Mouse (Mus musculus) stomach, embryonic 16.5 days (tissue): ENCODE results near the gene Itga8. TPM values are rescaled to one million over a fixed set of nuclear protein-coding genes. Genes with fewer than 3 reads are reported as not detected.

Experiments
- ATAC-seq: fragments of 200-750 bp; cut with Nextera tagmentation; 2 replicates; pipeline ENCODE4 v1.8.0; 2017; ENCODE audit warnings: moderate number of reproducible peaks, moderate TSS enrichment; ENCODE audit not compliant: insufficient read depth, low FRiP score
- H3K27ac ChIP-seq: fragments of 300-500 bp; sonication (generic); 2 replicates; pipeline ENCODE4 v1.5.1; 2014; ENCODE audit warnings: low read length
- H3K27me3 ChIP-seq: fragments of 300-500 bp; sonication (generic); 2 replicates; pipeline ENCODE4 v1.6.1; 2014; ENCODE audit warnings: low read length, control low read depth, mixed read lengths; ENCODE audit not compliant: control insufficient read depth, insufficient read depth
- H3K36me3 ChIP-seq: fragments of 300-500 bp; sonication (generic); 2 replicates; pipeline ENCODE4 v1.6.1; 2014; ENCODE audit warnings: low read length; ENCODE audit not compliant: control insufficient read depth, insufficient read depth
- H3K4me1 ChIP-seq: fragments of 300-500 bp; sonication (generic); 2 replicates; pipeline ENCODE4 v1.6.1; 2014; ENCODE audit warnings: low read length, control low read depth, mixed read lengths; ENCODE audit not compliant: control insufficient read depth, insufficient read depth
- H3K4me2 ChIP-seq: fragments of 300-500 bp; sonication (generic); 2 replicates; pipeline ENCODE4 v1.6.1; 2014; ENCODE audit warnings: low read depth, low read length, mixed read lengths
- H3K4me3 ChIP-seq: fragments of 300-500 bp; sonication (generic); replicated peaks from 2 replicates; pipeline ENCODE4 v1.5.1; 2014; ENCODE audit warnings: mild to moderate bottlenecking, low read length
- H3K9ac ChIP-seq: fragments of 300-500 bp; sonication (generic); 2 replicates; pipeline ENCODE4 v1.6.1; 2014; ENCODE audit warnings: low read length
- H3K9me3 ChIP-seq: fragments of 300-500 bp; sonication (generic); replicated peaks from 2 replicates; pipeline ENCODE4 v1.6.1; 2016; ENCODE audit warnings: low read length, control low read depth; ENCODE audit not compliant: control insufficient read depth
- WGBS: fragments of 180-500 bp; shearing (Covaris S2); extraction: QIAGEN DNeasy Blood & Tissue Kit; methylation state at CpG from one replicate; pipeline ENCODE4 v1.1.7; 2014; 5-methylcytosine and 5-hydroxymethylcytosine counted together
- polyA plus RNA-seq: library from polyadenylated mRNA; unstranded; fragments of >200 nt; fragmentation: Nextera tagmentation; extraction: Ambion mirVana; gene quantifications from 2 replicates; pipeline ENCODE4 v1.2.1, GENCODE M21; 2015

The Itga8 gene
- polyA plus RNA-seq, 1 experiment from 2014 or later, result 23.4 TPM

GRCm38 (mm10) chr2:12325868-12326267 lies 24.1 kb upstream of the Itga8 start:
- Histone ChIP-seq H3K36me3 (no peaks in the 10 kb centered on the region), H3K27ac (peak overlapping the region; percentile 48), H3K9me3 (no peaks in the 10 kb centered on the region), H3K9ac (no peak overlapping the region), H3K27me3 (no peaks in the 10 kb centered on the region), H3K4me3 (no peak overlapping the region), H3K4me2 (no peak overlapping the region), H3K4me1 (0 out of 2 replicates have a peak, but pooled peaks cover 5% of the 10 kb centered on the region)
- no peak for ATAC-seq
- 84% methylated on average over 2 of the region's 2 CpGs for WGBS

DNA sequence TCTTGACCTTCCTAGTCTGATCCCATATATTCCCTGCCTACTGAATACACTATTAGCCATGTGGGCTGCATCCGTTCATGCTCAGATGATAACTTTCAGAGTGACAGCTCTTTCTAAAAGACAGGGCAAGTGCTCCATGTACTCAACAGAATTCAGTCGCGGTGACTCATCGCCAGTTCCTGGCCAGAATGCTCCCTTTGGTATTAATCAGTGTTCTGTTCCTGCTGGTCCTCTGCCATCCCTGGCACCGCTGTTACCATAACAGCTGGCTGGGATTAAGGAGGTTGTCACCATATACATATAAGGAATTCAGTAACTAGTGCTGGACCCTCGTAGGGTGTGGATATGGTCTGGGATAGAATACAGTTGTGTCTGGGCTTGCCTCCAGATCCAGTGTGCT lies 23.7 kb upstream of the Itga8 start:
- 59% methylated on average over 6 of the region's 6 CpGs for WGBS
- no peaks in the 10 kb centered on the region for H3K9me3 ChIP-seq
- peak; percentile 89 for ATAC-seq
- H3K27me3 ChIP-seq, result no peaks in the 10 kb centered on the region
- no peak overlapping the region for H3K4me3 ChIP-seq
- peak overlapping the region; percentile 50 for H3K27ac ChIP-seq
- no peaks in the 10 kb centered on the region for H3K36me3 ChIP-seq
- 0 out of 2 replicates have a peak, but pooled peaks cover 5% of the 10 kb centered on the region for H3K4me1 ChIP-seq
- no peak overlapping the region for H3K4me2 ChIP-seq
- H3K9ac ChIP-seq, result no peak overlapping the region

DNA sequence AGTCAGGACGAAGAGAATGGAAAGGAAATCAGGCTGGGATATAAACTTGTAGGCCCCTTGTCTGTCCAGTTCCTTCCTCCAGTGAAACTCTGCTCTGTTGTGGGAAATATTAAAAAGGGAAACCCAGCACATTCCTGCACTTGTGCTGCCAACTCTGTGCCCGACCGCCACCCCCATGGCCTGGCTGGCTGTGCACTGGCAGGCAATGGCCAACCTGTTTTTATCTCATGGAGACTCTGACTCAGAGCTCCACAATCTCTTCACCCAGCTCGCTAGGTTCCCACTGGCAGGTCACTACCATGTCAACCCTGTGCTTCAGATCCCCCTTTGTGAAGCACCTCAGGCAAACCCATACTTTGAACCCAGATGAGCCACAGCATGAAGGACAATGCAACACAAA lies 19.2 kb upstream of the Itga8 start:
- WGBS, result 80% methylated on average over 4 of the region's 4 CpGs
- no peak overlapping the region for H3K9ac ChIP-seq

GRCm38 (mm10) chr2:12318715-12319114 lies 17.0 kb upstream of the Itga8 start:
- no peaks in the 10 kb centered on the region for H3K4me1 ChIP-seq
- H3K36me3 ChIP-seq, result no peaks in the 10 kb centered on the region
- ATAC-seq, result no peak
- 84% methylated on average over 3 of the region's 3 CpGs for WGBS
- no peak overlapping the region for H3K27ac ChIP-seq
- H3K9ac ChIP-seq, result no peak overlapping the region
- H3K4me2 ChIP-seq, result no peak overlapping the region
- H3K27me3 ChIP-seq, result no peaks in the 10 kb centered on the region
- no peak overlapping the region for H3K4me3 ChIP-seq
- no peaks in the 10 kb centered on the region for H3K9me3 ChIP-seq

More for the DNA sequence above, 19.2 kb upstream of the Itga8 start:
- Histone ChIP-seq H3K4me3 (no peak overlapping the region), H3K27ac (no peak overlapping the region), H3K4me2 (no peak overlapping the region), H3K36me3 (no peaks in the 10 kb centered on the region), H3K4me1 (no peaks in the 10 kb centered on the region), H3K27me3 (no peaks in the 10 kb centered on the region), H3K9me3 (no peaks in the 10 kb centered on the region)
- no peak for ATAC-seq

DNA sequence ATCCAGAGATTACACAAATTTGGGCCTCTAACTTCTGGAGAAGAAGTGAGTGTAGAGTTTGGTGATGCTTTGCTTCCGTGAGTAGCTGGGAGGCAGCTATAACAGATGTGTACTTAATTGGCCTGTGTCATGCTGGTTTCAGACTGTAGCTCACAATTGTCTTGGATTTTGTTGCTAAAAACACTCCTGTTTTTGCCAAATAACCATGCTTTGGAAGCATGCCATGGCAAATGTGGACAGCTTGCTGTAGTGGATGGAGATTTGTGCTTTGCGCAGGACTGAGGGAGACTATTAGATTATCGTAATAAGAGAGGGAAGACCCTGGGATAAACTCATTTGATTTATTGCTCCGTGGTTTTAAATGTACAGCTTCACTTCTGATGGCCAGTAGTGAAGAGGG lies 16.3 kb upstream of the Itga8 start:
- H3K9ac ChIP-seq, result no peak overlapping the region
- WGBS, result 67% methylated on average over 4 of the region's 4 CpGs
- H3K4me1 ChIP-seq, result no peaks in the 10 kb centered on the region
- H3K27ac ChIP-seq, result no peak overlapping the region
- ATAC-seq, result no peak
- no peaks in the 10 kb centered on the region for H3K36me3 ChIP-seq
- no peak overlapping the region for H3K4me3 ChIP-seq
- H3K9me3 ChIP-seq, result no peaks in the 10 kb centered on the region
- H3K4me2 ChIP-seq, result no peak overlapping the region
- H3K27me3 ChIP-seq, result no peaks in the 10 kb centered on the region

DNA sequence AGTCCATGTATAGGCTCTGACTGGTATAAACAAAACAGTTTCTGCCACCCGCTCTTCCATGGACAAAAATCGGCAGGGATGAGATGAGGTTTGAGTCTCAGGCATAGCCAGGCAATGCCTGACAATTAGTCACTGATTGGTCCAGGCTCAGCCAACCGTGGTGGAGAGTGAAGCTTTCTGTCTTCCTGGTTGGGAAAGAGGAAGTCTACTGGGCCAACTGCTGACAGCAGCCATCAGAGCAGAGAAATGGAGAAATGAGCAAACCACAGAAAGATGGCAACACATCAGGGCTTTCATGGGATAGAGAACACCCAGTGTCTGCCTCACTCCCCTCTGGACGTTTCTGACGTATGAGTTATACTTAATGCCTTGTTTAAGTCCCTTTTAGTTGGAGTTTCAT lies 15.6 kb upstream of the Itga8 start:
- H3K27me3 ChIP-seq, result no peaks in the 10 kb centered on the region
- no peak for ATAC-seq
- no peak overlapping the region for H3K9ac ChIP-seq
- 60% methylated on average over 5 of the region's 5 CpGs for WGBS
- H3K4me3 ChIP-seq, result no peak overlapping the region
- H3K4me2 ChIP-seq, result no peak overlapping the region
- no peaks in the 10 kb centered on the region for H3K36me3 ChIP-seq
- no peaks in the 10 kb centered on the region for H3K9me3 ChIP-seq
- H3K4me1 ChIP-seq, result no peaks in the 10 kb centered on the region
- no peak overlapping the region for H3K27ac ChIP-seq

DNA sequence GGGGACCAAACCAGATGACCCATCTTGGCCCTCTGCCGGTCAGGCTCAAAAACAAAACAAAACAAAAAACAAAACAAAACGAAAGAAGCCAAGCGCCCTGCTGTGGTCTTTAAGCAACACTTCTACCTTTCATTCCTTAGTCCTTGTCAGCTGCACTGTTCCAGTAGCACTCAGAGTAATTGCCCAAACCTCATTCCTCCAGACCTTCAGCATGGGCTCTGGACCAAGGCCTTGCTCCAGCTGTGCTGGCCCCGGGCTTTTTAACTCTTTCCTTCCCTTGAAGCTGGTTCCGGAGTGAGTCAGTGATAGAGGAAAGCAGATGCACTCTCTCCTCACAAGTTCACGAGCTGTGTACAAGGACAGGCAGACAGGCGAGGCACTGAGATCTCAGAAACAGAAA lies 14.6 kb upstream of the Itga8 start:
- 32% methylated on average over 7 of the region's 7 CpGs for WGBS
- no peak overlapping the region for H3K27ac ChIP-seq
- ATAC-seq, result 0 out of 2 replicates have a peak, but pooled peaks have one; percentile 37

DNA sequence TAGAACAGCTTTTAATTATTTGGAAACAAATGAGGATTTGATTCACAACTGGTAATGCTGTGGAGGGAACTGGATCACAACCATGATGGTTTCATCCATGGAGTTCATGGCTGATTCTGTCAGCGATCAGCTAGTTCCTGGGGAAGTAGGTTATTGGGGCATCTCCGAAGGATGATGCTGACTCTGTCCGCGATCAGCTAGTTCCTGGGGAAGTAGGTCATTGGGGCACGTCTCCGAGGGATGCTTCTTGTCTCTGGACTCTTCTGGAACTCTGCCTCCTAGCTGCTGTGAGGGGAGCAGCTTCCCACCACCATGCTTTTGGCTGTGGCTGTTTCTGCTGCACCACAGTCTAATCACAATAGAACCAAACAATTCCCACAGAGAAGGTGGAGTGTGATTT lies 12.3 kb upstream of the Itga8 start:
- Histone ChIP-seq H3K9me3 (no peaks in the 10 kb centered on the region), H3K27me3 (no peaks in the 10 kb centered on the region), H3K27ac (no peak overlapping the region), H3K4me1 (no peaks in the 10 kb centered on the region), H3K36me3 (no peaks in the 10 kb centered on the region), H3K4me3 (no peak overlapping the region), H3K9ac (no peak overlapping the region), H3K4me2 (no peak overlapping the region)
- ATAC-seq, result no peak
- 69% methylated on average over 6 of the region's 6 CpGs for WGBS

More for the DNA sequence above, 14.6 kb upstream of the Itga8 start:
- no peak overlapping the region for H3K9ac ChIP-seq
- H3K27me3 ChIP-seq, result no peaks in the 10 kb centered on the region
- H3K4me3 ChIP-seq, result no peak overlapping the region
- H3K4me2 ChIP-seq, result no peak overlapping the region
- H3K36me3 ChIP-seq, result no peaks in the 10 kb centered on the region
- H3K9me3 ChIP-seq, result no peaks in the 10 kb centered on the region
- no peaks in the 10 kb centered on the region for H3K4me1 ChIP-seq

GRCm38 (mm10) chr2:12308466-12308865 lies 6.7 kb upstream of the Itga8 start:
- Histone ChIP-seq H3K27ac (no peak overlapping the region), H3K36me3 (no peaks in the 10 kb centered on the region), H3K4me3 (no peak overlapping the region), H3K9ac (no peak overlapping the region), H3K9me3 (no peaks in the 10 kb centered on the region), H3K4me2 (no peak overlapping the region), H3K27me3 (no peaks in the 10 kb centered on the region), H3K4me1 (0 out of 2 replicates have a peak, but pooled peaks cover 2% of the 10 kb centered on the region)
- ATAC-seq, result no peak

DNA sequence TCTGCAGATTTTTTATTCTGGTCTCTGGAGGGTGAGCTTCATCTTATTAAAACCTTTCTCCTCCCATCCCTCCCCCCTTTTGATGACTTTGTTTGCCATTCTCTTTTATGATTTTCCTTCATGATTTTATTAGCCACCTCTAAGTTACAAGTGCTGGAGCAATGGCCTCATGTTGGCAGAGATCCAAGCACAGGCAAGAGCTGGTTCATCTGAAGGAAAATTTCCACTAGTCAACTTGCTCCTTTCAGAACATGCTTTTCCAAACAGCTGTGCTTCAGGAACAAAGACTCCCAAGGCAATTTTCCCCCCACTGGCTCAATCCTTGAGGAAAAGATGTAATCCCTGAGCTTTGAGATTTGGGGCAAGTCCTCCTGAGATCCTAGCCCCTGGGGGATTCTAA lies 5.6 kb upstream of the Itga8 start:
- ATAC-seq, result no peak
- no peak overlapping the region for H3K4me3 ChIP-seq
- H3K4me1 ChIP-seq, result 0 out of 2 replicates have a peak, but pooled peaks cover 2% of the 10 kb centered on the region
- H3K9ac ChIP-seq, result no peak overlapping the region
- no peak overlapping the region for H3K4me2 ChIP-seq
- no peaks in the 10 kb centered on the region for H3K9me3 ChIP-seq
- H3K27me3 ChIP-seq, result no peaks in the 10 kb centered on the region
- H3K27ac ChIP-seq, result no peak overlapping the region
- H3K36me3 ChIP-seq, result no peaks in the 10 kb centered on the region
